Mouse (Mus musculus) hindlimb bud, embryonic 11.5 days (tissue): ENCODE results near the gene Ecpas.

ENCODE experiments used
- DNase-seq: peaks from one replicate; pipeline ENCODE4 v3.0.0-alpha.2; 2012; ENCODE audit warnings: low read depth, low spot score; ENCODE audit errors: extremely low spot score

Gene Ecpas

DNA sequence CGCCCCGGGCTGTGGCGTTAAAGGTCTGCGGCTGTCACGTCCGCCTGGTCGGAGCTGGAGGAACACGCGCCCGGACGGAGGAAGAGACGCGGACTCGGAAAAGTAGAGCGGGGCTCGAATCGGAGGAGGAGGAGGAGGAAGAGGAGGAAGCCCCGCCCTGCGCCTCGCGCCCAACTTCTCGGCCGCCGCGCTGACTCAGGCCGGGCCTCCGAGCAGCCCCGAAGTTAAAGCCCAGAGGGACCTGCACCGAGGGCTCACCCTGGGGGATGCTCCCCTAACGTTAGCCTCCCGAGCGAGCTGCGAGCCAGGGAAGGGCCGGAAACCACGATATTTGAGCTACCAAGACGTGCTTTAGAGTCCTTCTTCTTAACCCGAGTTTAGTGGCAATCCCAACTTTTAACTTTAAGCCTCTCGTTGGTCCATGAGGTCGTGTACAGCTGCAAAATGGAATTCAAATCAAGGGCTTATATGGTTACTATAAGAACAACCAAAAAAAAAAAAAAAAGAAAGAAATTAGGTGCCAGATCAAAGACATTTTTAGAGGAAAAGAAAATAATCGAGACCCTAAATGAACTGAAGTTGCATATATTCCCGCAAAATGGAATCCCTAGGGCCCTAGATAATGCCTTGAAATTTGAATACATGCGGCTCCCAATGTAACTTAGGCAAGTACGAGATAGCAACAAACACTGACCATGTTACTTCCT lies at the start of gene Ecpas:
Ecpas (minus strand) TSS at position 121 of the 707 bp plus-strand sequence.
- no peak for DNase-seq

DNA sequence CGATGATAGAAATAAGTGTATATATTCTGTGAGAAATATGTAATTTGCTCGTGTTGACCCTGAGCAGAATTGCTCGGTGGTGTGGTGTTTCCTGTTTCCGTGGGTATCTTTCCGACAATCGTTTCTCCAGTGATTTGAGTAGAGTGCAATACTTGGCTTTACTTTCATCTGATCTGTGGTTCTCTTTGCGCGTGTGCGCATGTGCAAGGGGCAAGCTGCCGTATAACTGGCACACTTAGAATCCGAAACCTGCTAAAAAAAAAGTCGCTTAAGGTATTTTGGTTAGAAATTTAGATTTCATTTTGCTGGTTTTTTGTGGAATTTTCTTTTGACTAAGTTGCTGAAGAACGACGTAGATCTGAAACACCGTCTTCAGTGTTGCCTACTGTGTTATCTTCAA lies 49.2 kb upstream of the Ecpas start:
- DNase-seq, result no peak

DNA sequence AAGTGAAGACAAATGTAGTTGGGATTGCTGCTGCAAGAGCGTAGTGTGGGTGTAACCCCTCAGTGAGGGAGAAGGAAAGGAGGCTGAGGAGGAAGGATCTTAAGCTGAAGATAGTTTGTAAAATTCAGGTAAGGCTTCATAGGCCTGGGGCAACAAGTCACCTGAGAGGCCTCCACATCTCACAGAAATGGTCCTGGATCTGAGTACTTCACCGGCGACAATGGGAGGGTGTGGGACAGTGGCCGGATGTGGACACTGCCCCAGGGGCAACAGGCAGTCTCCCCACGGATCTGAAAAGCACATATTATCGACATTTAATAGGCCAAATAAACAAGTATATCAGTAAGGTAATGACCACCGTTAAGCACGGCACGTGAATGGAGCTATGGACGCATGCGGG lies 40.1 kb upstream of the Ecpas start:
- DNase-seq, result no peak

DNA sequence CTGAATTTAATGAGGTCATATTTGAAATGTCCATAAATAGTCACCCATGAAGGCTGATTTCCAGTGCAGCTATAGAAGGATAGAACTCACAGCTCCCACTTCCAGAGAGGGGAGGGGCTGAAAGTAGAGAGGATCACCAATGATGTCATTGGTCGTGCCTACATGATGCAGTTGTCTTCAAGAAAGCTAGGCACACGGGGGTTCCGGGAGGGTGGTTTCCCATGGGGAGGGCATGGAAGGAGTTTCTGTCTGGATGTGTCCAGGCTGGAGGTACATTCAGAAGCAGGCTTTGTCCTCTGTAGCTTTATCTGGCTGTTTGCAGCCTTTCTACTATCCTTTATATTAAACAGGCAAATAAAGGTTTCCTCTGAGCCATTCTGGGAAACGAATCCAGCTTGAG lies 35.8 kb upstream of the Ecpas start:
- no peak for DNase-seq

DNA sequence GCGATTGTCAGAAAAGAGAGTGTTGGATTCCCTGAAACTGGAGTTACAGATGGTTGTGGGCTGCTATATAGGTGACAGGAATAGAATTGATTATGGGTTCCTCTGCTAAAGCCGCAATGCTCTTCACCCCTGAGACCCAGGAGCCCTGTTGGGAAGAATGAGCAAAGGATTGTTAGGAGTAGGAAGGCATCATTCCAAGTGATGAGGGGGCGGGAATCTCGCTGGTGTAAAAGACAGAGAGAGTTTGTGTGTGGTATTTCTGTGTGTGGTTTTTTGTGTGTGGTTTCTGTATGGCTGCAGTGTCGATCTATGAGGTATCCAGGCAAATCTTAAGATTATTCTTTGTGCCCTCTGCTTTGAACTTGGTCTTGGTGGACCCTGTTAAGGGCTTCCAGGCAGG lies 32.1 kb upstream of the Ecpas start:
- no peak for DNase-seq

DNA sequence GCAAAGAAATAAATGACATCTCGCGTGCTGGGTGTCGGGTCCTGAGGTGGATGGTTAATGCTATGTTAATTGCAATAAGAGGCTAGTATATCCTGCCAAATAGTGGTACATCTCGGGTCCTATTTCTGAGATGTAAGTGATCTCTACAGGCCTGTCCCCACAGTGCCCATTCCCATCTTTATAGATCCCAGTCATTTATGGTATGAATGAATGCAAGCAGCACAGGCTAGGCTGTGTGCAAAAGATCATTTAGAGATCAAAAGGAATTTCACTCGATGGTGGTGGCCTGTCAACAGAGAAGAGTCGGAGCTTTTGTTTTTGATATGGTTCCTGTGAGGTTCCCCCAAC lies 31.6 kb upstream of the Ecpas start:
- no peak for DNase-seq

DNA sequence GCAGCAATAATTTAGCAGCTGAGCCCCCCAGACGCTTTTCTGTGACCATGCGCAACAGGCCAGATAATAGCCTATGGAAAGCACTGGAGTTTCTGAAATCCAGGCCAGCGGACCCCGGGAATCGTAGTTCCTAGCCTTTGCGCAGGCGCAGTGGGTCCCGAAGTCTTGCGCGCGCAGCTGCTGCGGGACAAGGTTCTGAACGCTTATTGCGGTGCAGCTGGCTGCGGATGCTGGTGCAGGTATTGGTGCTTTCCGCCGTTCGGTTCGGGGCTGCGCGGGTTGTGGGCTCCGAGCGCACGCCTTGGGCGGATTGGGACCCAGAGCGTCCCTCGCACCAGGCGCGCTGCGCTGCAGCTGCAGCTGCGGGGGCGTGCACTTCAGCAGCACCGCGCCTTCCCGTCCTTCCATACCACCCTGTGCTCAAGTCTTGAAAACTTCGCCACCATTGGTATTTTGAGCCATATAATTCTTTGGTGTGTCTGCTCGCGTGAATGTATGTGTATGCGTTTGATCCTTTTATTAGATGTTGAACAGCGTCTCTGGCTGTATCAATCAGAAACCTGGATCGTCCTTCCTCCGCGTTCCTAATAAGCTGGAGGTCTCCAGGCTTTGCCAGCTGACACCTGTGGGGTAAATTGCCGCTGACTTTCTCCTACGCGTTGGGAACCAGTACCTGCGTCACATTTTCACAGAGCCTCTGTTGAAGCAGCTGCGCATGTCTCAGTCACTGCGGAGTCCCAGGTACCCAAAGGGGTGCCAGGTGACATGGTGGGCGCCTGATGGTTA lies 31.1 kb upstream of the Ecpas start, which contains the start of gene Zkscan16:
Zkscan16 (plus strand) TSS at position 209 of the 786 bp plus-strand sequence.
- DNase-seq, result peak; percentile 66

DNA sequence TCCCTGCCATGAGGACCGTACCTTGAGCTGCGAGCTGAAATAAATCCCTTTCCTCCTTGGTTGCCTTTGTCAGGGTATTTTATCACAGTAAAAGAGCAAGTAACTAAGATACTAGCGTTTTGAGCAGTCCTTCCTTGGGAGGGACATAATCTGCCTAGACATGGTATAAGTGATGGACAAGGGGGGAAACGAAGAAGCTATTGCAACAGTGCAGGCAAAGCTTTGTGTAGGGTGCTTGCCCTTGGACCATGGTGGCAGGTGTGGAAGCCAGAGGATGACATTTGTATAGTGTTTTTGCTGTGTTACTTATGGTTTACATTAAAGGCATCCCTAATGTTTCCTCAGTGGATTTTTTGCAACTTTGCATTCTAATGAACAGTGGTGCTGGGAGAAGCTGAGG lies 30.4 kb upstream of the Ecpas start:
- no peak for DNase-seq

DNA sequence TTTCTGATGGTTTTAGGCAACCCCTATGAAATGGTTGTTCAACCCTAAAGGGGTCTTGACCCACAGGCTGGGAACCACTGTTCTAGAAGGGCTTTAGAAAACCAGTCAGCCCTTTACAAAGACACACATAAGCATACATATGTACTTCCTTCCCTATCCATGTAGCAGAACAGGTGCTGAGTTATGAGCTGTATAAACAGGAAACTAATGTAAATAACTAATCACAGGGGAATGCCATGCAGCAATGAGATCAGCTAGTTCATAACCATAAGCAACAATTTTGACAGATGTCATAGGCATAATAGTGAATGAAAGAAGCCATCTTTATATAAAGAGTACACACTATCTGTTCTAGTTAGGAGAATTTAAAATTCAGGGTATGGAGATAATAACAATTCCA lies 29.1 kb upstream of the Ecpas start:
- no peak for DNase-seq

DNA sequence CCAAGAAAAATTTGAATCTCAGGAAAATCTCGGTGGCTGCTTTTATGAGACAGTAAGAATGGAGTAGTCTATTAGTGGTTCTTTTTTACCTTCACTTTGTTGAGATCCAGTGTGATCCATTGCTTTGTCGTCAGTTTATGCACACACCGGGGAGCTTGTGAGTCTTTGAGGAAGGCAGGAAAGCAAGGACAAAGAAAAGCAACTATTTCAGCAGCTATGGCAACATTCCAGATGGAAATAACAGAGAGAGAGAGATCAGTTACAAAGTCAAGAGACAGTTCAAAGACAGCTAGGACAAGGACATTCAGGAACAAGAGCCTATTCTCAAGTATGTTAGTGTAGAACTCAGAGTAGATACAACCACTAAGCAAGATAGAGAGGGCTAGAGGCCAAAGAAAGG lies 23.3 kb upstream of the Ecpas start:
- no peak for DNase-seq

DNA sequence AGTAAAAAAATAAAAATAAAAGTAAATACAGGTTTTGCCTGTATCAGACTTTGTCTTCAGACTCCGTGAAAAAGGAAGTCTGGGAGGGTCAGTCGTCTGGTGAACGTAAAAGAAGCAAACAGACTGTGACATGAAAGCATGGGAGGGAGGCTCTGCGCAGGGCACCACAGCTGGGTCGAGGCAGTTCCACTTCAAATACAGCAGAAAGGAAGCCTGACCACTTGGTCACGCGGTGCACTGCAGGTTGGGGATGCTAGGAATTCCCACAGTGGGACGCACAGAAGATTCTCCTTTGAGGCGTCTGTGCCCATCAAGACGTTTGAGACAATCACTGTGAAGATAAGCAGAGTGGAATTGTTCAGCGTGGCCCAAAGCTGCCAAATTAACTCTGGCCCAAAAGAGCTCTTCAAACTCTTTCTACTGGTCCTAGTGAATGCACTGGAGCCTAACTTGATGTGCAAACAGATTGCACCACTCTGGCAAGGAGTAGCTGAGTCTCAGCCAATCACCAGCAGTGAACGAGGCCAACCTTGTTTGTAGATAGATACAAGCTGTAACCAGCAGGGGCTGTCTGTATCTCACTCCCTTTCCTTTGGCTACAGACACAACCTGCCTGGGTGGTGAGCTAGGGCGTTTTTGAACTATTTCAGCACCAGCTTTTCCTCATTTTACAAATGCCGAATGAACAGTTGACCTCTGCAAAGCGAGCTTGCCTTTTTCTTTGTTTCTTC lies 22.4 kb upstream of the Ecpas start:
- no peak for DNase-seq

DNA sequence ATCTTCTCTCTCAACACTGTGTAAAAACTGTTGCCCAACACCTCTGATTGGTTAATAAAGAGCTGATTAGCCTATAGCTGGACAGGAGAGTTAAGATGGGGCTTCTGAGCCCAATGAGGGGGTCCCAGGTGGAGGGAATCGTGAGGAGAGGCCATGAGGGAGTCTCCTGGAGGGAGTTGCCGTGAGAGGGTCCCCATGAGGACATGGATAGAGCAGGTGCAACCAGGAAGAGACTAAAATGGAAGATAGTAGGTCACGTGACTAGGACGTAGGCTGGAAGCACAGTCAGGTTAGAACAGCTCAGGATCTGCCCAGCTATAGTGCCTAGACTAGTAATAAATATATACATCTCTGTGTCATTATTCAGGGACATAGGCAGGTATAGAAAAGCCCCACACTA lies 21.8 kb upstream of the Ecpas start:
- DNase-seq, result no peak

DNA sequence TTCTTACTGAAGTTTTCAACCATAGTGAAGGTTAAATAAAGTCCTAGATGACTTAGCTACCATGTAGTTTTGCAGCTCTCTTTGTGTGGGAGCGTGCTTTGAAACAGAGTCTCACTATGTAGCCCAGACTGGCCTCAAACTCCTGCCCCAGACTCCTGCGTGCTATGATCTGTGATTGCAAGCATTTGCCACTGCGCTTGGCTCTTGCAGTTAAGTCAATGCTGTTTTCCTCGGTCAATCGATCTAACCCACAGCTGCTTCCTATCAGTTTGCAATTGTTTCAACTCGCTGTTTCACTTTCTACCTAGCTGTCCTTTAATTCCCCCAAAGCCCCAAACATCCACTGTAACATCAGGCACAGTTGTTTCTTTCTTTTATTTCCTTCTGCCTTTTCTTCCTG lies 20.0 kb upstream of the Ecpas start:
- no peak for DNase-seq

DNA sequence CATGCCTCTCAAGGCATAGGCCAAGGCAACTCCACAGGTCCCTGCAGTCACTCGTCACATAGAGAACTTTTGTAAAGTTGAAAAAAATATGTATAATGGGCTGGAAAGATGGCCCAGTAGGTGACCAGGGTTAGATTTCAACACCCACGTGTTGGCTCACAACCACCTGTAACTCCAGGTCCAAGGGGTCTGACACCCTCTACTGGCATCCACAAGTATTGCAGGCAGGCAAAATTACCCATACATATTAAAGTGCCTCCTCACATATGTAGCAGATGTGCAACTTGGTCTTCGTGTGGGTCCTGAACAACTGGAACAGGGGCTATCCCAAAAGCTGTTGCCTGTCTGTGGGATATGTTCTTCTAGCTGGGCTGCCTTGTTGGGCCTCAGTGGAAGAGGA lies 15.1 kb upstream of the Ecpas start:
- DNase-seq, result no peak

DNA sequence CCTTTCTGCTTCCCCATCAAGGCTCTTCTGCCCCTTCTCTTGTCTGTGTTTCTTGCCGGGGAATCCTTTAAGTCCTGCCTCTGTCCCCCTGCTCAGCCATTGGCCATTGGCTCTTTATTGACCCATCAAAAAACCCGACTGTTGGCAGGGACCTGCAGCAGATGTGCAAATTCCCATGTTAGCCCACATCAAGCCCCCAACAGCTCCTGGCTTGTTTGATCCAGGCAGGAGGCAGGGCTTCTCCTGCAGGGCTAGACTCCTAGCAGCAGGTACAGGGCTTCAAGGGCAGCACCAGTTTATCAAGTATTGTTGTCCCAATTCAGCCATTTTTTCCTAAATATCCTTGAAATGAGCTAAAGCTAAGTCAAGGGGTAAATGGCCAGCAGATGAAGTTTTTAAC lies 13.6 kb upstream of the Ecpas start:
- no peak for DNase-seq

DNA sequence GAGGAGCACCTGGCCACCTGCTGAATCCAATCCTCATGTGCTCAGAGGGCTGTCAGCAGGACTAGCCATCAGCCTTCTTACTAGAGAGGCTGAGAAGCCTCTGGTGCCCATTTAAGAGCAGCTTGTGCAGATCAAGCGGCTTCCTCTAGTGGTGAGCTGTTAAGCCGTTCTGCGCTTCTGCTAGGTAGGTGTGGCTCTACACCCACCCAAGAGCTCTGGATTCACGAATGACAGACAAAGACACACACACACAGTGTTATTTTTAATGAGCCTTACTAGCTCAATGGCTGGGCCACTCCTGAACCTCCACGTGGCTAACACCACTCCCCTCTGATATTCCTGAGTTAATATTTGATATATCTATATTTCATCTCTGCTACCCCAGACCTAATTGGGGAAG lies 13.1 kb upstream of the Ecpas start:
- no peak for DNase-seq

DNA sequence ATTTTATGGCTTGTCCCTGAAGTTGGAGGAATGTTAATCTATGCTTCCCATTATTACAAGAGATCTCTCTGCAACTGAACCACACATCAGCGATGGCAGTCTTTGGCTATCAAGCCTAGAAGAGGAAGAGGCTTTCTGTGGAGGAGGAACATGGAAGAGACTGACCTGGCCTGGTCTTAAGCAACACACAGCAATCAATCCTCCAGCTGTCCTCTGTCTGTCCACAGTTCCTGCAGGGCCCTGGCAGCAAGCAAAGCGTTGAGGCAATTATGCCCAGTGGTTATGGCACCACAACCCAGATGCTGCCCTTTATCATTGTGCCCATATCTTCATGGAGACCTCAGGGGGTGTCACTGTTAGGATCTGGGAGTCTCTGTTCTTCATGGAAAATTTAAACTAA lies 11.4 kb upstream of the Ecpas start:
- no peak for DNase-seq

DNA sequence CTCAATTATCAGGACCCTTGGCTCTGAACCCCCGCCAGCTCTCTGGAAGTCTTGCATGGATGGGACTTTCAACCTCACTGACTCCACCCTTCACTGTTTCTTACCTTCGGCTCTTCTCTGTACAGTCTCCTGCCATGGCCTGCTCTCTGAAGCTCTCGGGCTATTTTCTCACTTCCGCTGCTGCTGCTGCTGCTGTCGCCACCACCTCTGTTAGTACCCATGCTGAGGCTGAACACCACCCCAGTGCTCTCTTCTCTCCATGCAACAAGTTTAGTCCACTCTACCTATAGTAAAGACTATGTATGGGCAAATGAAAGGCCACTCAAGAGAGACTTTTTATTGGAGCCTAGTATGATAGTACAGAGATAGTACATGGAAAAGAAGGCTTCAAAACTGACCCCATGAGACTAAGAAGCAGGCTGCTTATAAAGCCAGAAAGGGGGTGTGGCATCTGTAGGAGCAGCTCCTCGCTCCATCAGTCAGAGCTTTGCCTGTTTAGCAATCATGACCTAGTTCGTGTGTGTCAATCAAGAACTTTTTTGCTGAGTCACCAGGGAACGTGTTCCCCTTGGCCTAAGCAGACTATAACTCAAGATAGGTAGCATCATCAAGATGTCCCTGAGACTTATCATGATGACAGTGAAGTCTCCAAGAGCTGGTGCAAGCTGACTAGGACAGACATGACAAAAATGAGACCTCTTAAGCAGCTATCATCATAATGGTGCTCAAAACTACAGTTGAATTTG lies 2.7 kb upstream of the Ecpas start:
- no peak for DNase-seq

DNA sequence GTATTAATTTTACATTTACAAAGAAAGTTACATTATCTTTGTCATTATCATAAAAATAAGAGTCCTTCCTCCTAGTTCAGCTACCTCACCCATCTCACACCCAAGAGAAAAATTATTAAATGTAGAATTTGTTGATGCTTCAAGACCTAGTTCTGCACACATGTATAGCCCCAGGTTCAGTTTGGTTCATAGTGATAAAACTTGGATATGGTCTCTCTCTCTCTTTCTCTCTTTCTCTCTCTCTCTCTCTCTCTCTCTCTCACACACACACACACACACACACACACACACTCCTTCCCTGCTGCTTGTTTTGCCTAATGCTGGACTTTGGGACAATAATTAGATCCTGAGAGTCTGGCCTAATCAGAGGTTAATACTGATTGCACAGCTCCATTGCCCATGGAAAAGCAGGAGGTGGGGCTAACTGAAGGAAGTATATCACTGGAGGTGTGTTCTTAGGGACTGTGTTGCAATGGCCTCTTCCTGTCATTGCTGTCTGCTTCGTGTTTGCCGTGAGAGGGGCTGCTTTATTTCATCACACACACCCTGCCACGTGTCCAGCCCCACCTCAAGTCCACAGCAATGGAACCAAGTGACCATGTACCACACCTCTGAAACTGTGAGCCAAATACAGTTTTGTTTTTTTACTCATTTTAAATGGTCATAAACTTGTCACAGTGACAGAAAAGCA lies 932 bp upstream of the Ecpas start:
- no peak for DNase-seq

DNA sequence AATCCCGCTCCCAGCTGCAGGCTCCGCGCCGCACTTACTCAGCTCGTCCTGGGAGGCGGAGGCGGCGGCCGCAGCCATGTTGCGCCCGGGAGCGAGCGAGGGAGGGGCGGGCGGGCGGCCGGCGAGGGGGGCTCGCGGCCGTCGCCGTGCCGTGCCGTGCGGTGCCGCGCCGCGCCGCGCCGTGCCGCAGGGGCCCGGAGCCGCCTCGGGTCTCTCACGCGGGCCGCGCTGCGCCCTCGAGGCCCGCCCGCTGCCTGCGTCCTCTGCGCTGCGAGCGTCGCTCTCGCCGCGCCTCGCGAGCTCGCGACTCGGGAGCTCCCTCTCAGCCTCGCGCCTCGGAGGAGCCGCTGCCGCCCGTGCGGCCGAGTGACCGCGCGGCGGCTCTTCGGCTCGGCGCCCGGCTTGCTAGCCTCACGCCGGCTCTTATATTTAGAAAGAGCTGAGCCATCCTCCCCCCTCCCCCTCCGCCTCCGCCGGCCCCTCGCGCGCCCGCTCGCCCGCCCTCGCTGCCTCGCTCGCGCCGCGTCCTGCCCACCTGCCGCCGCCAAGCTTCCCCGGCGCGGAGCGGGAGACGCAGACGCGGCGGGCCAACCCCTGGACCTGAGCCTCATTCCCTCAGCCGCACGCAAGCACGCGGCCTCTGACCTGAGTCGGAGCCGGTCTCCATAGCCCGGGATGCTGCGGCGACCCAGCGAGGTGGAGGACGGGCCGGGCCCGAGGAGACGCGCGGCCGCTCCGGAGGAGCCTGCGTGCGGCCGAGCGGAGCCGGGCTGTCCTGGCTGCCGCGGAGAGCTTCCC lies 519 bp downstream of the Ecpas start:
- DNase-seq, result no peak
